Mouse (Mus musculus): ENCODE measurements around the gene Hbb-bs.
"Not testable (repeated sequence)": the region's sequence is repeated elsewhere in the genome, so short reads cannot be mapped to it uniquely, and the experiment has no call there.

Gene Hbb-bs

DNA sequence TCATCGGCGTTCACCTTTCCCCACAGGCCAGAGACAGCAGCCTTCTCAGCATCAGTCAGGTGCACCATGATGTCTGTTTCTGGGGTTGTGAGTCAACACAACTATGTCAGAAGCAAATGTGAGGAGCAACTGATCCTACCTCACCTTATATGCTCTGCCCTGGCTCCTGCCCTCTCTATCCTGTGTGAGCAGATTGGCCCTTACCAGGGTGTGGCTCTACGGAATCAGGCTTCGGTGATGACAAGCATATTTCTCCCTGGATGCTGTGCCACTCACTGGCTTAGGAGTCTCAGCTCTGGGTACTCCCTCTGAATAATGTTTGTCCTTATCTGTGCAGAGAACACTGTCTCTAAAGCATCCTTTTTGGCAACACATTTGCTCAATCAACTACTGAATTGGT is at the start of gene Hbb-bs:
TSS of gene Hbb-bs (minus strand) at position 289 of the 400 bp plus-strand sequence.
- DNase-seq: no peak

DNA sequence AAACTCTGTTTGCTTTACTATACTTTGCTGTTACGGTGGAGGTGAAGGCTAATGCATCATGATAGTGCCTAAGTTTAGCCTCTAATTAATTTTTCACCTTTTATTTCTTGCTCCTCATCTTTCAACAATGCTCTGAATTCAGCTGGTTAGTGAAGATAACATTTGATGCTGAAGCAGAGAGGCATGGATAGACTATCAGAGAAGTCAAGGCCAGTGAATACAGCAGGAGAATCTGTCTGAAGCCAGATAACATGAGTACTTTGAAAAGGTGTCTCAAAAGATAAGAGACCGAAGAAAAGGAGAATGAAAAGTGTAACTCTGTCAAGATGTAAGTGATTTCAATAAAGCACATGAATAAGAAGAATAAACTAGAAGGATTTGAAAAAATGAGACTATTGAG is 49.2 kb upstream of the Hbb-bs start:
- DNase-seq: no peak

DNA sequence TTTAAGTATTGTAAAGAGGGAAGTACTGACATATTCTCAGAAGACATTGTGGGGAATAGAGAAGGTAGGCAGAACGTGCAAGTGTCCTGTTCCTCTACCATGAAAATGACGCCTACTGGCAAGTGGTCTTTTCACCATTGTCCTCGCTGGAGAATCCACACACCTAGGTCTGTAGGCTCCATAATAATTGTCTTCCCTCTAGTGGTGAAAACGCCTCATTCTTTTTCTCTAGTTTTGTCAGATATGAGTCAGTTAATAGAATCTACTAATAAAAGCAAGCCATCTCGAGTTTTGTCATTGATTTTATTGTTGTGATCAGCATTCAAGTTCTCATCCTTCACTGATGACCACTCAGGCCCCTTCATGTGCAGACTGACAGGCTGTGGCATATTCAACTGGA is 46.6 kb upstream of the Hbb-bs start:
- DNase-seq: no peak

DNA sequence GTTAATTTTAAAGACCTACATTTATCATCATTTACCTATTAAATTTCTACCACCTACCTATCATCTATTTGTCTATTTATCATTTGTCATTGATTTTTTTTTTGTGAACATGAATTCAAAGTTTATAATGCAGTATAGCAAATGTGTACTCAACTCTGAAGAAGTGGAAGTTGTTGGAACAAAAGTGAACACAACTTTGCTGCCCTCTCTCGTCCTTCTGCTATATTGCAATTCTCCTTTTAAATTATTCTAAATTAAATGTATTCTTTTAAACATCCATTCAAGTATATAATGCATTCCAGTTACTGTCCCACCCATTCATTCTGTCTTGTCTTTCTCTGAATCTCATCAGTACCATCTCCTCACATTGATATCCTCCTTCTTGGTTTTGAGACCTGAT is 45.2 kb upstream of the Hbb-bs start:
- DNase-seq: no peak

DNA sequence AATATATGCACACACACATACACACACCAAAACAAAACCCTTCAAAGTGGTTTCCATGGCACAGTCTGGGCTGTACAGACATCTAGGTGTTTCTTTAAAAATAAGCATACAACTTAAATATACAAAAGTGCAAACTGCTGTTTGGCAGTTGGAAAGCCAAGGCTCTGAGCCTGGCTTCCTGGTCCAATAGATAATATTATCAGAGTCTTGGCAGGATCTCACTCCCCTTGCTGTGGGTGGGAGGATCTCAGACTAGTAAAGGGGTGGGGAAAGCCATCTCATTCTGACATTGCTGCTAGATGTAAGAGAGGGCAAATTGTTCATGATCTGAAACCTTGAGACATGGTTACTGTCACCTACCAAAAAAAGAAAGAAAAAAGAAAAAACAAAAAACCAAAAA is 42.8 kb upstream of the Hbb-bs start:
- no peak for DNase-seq

DNA sequence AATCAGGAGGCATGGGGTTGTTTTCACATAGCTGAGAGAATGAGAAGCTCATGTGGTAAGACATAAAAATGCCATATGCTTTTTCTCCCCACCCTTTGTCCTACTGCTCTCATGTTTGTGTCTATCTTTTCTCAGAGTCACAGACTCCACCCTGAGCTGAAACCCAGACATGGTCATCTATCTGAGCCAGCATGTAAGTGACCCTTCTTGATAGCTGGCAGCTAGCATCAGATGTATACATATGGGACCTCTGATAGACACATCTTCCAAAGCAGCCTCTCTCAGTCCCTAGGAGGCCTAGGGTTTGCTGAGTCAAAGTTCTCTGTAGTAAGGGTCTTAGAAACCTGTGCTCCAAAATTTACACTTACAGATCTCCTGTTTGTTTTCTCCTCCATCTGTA is 37.8 kb upstream of the Hbb-bs start:
- DNase-seq: no peak

DNA sequence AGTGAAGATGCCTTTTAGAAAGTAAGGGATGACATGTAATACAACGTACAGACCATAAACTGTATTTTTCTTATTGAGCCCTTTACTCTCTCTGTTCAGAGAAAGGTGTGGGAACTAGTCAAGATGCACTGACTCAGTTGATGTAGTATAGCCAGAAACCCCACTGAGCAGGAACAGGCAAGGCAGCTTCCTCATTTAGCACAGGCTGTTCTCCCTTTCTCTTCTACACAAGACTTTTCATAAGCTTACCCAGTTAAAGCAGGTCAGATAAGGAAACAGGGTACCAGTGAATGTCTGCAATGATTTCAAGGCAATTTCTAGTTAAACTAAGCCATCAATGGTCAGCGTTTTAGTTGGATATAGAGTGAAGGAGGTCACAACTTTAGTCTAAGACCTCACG is 33.6 kb upstream of the Hbb-bs start:
- no peak for DNase-seq

DNA sequence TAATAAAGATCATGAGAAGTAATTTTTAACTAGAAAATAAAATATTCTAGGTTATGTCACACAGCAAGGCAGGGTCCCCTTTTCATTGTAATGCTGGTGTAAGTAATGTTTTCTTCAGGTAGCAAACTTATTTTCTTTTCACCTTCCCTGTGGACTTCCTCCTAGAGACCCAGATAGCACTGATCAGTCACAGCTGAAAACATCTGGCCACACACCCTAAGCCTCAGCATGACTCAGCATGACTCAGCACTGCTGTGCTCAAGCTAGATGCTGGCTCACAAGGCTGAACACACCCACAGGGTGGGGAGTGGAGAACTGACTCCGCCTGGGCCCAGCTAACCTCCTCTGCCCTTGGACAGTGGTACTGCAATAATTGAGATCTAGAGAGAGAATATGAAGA is 33.0 kb upstream of the Hbb-bs start:
- peak in 1 of 2 experiments; percentile 37 for DNase-seq

DNA sequence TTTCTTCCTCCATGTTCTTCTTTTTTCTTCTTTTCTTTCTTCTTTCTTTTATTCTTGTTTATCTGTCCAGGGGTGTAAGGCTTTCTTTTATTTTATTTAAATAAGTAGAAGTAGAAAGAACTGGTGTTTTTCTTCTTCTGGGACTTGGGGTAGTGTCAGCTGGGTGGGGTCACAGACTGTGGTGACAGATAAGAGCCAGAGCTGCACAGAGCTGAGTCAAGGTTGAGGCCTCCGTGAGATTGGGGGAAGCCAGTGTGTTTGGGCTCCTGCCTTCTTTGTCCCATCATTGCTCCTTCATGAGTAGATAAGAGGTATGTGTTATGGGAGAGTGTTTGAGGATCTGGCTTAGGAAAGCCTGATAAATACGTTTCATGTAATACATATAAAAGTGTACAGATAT is 31.2 kb upstream of the Hbb-bs start:
- no peak for DNase-seq

DNA sequence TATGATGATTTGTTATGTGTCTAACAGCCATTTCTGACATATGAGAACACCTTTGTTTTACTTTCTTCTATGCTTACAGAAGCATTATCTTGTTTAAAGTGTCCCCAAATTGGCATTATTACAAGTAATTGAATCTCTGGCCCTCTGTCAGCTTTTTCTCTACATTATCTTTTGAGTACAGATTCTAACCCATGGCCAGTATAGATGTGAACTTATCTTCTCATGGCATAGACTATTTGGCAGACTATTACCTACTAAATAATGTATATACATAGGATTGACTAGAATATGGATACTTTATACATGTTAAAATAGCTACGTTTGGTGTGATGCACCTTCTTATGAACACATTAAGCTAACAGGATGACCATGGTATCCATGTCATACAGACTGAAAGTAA is 26.8 kb upstream of the Hbb-bs start:
- no peak for DNase-seq

DNA sequence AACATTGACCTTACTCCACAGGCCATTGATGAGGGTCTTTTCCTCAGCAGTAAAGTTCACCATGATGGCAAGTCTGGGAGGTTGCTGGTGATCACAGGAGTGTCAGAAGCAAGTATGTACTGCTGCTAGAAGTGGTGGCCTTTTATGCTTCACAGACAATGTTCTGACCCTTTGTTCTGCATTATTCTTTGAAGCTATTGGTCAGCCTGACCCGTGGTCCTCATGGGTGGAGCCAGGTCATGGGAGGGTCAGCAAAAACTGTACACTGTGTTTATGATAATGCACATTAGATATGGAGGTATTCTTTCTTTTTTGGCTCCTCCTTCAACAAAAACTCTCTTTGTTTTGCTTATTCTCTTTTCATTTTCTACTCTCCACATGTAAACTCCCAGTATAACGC is 25.2 kb upstream of the Hbb-bs start, which contains the start of gene Hbb-y:
TSS of gene Hbb-y (minus strand) at position 127 of the 400 bp plus-strand sequence.
- DNase-seq: no peak

DNA sequence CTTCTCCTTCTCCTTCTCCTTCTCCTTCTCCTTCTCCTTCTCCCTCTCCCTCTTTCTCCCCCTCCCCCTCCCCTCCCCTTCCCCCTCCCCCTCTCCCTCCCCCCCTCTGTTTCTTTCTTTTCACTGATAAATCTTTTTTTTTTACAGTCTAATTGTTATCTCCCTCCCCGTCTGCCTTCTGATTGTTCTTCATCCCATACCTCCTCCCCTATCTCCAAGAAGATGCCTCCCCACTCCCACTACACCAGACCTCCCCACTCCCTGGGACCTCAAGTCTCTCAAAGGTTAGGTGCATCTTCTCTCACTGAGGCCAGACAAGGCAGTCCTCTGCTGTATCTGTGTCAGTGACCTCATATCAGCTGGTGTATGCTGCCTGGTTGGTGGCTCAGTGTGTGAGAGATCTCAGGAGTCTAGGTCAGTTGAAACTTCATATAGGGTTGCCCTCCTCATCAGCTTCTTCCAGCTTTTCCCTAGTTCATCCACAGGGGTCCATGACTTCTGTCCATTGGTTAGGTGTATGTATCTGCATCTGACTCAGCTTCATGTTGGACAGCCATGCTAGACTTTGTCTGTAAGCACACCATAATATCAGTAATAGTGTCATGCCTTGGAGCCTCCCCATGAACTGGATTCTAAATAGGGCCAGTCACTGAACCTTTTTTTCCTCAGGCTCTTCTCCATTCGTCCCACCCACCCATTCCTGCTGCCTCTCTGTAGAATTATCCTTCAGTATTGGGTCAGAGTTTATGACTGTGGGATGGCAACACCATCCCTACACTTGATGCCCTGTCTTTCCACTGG is 16.8 kb upstream of the Hbb-bs start:
- DNase-seq: no peak

DNA sequence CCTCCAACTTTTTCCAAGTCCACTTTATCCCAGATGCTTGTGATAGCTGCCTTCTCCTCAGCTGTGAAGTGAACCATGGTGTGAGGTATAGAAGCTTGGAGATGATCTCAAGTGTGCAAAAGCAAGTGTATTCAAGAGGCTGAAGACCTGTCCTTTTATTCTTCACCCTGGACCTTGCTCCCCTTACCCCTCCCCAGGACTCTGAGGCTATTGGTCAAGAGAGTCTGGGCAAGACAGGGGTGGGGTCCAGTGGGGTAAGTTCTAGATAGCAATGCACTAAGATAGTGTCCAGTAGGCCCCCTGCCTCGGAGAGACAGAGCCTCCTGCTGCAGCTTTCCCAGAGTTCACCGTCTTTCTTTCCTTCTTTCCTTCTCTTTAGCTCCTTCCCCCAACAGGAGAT is 15.1 kb upstream of the Hbb-bs start, which contains the start of gene Hbb-bh1:
TSS of gene Hbb-bh1 (minus strand) at position 131 of the 400 bp plus-strand sequence.
- no peak for DNase-seq

DNA sequence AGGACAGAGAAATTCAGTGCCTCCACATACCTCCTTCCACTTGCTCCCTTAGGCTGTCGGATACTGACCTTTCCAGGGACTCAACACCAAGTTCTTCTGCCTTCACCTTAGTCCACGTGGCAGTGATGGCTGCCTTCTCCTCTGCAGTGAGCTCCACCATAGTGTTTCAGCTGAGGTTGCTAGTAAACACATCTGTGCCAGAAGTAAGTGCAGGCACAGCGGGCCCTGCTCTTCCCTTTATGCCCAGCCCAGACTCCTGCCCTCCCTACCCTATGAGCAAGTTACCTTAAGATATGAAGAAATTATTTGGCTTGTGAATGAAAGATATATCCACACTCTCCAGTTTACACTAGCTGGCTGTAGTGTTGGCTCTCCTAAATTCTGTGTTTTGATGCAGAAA is 12.4 kb upstream of the Hbb-bs start, which contains the start of gene Hbb-bh2:
TSS of gene Hbb-bh2 (minus strand) at position 253 of the 400 bp plus-strand sequence.
- no peak for DNase-seq

DNA sequence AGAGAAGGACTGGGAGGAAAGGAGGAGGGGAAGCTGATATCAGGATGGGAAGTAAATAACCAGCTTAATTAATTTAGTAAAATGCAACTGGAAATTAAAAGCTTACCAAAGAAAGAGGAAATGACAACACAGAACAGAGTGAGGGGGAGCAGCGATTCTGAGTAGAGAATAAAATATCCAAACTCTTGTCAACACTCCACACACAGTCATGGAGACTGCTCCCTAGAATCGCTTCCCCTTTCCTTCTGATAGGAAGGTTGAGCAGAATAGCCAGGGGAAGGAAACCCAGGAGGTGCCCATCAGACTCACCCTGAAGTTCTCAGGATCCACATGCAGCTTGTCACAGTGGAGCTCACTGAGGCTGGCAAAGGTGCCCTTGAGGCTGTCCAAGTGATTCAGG is 757 bp downstream of the Hbb-bs start:
- not testable (repeated sequence) for DNase-seq

DNA sequence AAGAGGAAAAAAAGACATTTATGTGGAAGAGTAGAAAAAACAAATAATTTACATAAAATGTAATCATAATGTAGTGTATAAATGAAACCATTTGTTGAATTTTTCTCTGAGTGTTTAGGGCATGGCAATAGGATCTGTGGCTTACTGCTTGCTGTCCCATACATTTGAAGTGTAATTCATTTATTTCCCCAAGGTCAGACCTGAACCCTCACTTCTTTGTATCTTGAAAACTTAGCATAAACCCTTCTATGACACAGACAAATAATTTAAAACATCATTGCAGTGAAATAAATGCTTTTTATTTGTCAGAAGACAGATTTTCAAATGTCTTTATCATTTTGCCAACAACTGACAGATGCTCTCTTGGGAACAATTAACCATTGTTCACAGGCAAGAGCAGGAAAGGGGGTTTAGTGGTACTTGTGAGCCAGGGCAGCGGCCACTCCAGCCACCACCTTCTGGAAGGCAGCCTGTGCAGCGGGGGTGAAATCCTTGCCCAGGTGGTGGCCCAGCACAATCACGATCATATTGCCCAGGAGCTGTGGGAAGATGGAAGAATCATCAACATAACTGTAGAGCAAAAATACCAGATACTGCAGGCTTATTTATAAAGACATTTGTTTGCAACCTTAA is 1.5 kb downstream of the Hbb-bs start:
- no peak for DNase-seq

DNA sequence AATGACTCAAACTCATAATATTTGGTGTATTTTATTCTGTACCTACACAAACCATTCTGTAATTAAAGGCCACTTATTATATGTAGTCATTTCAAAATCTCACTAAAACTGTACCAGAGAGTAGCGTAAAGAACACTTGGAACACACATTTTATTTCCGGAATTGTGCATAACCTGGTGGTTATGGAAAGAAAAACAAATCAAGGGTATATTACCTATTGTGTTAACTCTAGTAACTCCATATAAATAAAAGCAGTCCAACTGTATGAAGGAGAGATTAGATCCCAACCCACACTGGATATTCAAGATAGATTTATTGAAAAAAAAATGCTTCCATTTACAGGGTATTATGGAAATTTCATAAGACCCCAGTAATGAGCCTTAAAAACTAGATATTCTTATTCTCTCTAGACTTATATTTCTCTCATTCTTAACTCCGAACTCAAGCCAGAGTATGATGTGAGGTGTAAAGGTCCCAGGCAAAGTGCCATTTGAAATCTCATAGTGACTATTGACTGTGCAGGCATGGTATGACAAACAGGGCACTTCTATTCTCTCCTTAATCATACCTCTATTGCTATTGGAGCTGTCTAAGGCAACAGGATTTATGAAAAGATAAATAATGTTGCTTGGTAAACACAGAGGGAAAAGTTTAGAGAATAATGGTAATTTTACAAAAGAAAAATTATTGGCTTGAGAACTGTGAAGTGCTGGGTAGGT is 2.2 kb downstream of the Hbb-bs start:
- DNase-seq: no peak

DNA sequence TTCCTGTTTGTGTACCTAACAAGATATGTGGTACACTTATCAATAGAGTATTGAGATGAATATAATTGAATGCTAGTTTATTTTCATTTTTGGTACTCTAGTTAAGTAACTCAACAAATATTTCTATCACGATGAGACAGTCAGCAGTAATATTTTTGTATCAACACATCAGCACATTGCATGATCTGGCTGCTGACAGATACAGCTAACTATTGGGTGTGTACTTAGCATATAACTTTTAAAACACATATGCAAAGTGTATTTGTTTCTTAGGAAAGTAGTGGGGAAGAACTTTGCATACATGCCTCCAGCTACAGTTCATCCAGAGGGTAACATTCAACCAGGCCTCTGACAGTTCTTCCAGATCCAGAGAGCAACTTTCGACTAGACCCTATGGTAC is 3.3 kb downstream of the Hbb-bs start:
- DNase-seq: no peak

DNA sequence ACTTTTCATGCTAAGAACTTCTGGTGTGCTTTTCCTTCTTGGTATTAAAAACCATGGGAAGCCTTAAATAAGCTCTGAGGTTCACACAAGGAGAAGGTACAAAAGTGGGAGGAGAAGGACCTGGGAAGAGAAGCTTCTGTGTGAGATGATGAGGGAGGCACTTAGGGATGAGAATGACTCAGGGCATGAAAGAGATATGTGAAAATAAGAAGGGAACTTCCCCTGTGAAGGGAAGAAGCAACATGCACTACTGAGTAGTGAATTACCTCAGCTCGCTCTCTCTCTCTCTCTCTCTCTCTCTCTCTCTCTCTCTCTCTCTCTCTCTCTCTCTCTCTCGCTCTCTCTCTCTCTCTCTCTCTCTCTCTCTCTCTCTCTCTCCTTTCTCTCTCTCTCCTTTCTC is 12.8 kb downstream of the Hbb-bs start:
- not testable (repeated sequence) for DNase-seq

DNA sequence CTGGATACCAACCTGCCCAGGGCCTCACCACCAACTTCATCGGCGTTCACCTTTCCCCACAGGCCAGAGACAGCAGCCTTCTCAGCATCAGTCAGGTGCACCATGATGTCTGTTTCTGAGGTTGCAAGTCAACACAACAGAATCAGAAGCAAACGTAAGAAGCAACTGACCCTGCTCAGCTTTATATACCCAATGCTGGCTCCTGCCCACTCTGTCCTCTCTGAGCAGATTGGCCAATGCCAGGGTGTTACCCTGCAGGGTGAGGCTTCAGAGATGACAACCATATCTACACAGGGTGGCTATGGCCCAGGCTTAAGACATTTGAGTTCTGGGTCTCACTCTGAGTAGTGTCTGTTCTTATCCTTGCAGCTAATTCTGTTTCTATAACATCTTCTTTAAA is 14.1 kb downstream of the Hbb-bs start, which contains the start of gene Hbb-bt:
TSS of gene Hbb-bt (minus strand) at position 231 of the 400 bp plus-strand sequence.
- DNase-seq: no peak

DNA sequence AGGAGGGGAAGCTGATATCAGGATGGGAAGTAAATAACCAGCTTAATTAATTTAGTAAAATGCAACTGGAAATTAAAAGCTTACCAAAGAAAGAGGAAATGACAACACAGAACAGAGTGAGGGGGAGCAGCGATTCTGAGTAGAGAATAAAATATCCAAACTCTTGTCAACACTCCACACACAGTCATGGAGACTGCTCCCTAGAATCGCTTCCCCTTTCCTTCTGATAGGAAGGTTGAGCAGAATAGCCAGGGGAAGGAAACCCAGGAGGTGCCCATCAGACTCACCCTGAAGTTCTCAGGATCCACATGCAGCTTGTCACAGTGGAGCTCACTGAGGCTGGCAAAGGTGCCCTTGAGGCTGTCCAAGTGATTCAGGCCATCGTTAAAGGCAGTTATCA is 14.7 kb downstream of the Hbb-bs start:
- DNase-seq: not testable (repeated sequence)

DNA sequence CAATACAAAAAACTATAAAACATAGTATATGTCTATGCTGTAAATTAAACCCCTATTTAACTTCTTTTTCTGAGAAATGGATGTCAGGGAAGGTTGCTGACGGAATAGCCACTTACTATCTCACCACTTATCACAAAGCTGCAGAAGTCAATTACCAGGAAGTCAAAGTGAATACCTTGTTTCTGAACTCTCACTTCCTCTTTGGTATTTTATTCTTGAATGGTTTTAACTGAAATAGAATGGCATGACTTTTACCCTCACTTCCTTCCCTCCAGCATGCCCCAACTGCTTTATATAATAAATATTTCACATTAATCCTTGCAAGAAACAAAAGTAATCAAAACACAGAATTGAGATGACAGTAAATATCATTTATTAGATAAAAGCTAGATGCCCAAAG is 15.7 kb downstream of the Hbb-bs start:
- DNase-seq: no peak

DNA sequence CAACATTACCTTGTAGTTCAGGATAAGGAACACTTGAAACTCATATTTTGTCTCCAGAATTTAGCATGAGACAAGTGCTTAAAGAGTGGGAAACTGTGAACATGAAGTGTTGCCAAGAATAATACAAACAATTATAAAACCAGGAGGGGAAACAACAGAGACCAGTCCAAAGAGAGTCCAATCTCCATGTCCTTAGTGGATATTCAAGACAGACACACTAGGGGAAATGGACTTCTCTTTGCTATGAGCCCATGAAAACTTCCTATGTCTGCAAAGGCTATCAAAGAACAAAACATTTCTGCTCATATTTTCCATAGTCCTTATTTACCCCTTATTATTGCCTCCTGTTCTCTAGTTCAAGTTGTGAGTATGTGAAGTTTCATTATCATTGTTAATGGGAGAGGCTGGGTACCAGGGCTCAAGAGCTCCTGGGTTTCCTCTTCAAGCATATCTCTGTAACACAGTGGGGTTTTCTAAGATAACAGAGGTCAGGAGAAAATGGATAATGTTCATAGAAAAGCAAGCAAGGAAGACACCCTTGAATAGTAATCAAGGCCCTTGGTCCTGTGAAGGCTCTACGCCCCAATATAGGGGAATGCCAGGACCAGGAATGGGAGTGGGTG is 16.6 kb downstream of the Hbb-bs start:
- no peak for DNase-seq

Measured in kidney, postnatal 25 days (tissue).